Mouse (Mus musculus) heart, embryonic 12.5 days (tissue): Measurements from ENCODE around the gene Cnih2. TPM values are rescaled to one million over a fixed set of nuclear protein-coding genes. Genes with fewer than 3 reads are reported as not detected.
A peak's percentile ranks its signal among the peaks of the same experiment; 100 is the strongest.

Experiments
- ATAC-seq: fragments of 200-750 bp; cut with Nextera tagmentation; 2 replicates; pipeline ENCODE4 v1.8.0; 2017; ENCODE audit warnings: moderate TSS enrichment, moderate library complexity; ENCODE audit not compliant: insufficient number of reproducible peaks, low FRiP score
- H3K27ac ChIP-seq: fragments of 300-500 bp; sonication (generic); 2 replicates; pipeline ENCODE4 v1.5.1; 2016; ENCODE audit warnings: mild to moderate bottlenecking, moderate library complexity; ENCODE audit not compliant: poor library complexity, severe bottlenecking
- H3K27me3 ChIP-seq: fragments of 300-500 bp; sonication (generic); replicated peaks from 2 replicates; pipeline ENCODE4 v1.6.1; 2016; ENCODE audit warnings: mild to moderate bottlenecking, moderate library complexity
- H3K36me3 ChIP-seq: fragments of 300-500 bp; sonication (generic); 2 replicates; pipeline ENCODE4 v1.6.1; 2016; ENCODE audit warnings: mild to moderate bottlenecking, moderate library complexity
- H3K4me1 ChIP-seq: fragments of 300-500 bp; sonication (generic); replicated peaks from 2 replicates; pipeline ENCODE4 v1.6.1; 2016; ENCODE audit warnings: mild to moderate bottlenecking
- H3K4me2 ChIP-seq: fragments of 300-500 bp; sonication (generic); 2 replicates; pipeline ENCODE4 v1.6.1; 2016; ENCODE audit warnings: mild to moderate bottlenecking, moderate library complexity
- H3K4me3 ChIP-seq: fragments of 300-500 bp; sonication (generic); 2 replicates; pipeline ENCODE4 v1.5.1; 2016; ENCODE audit warnings: mild to moderate bottlenecking
- H3K9ac ChIP-seq: fragments of 300-500 bp; sonication (generic); 2 replicates; pipeline ENCODE4 v1.6.1; 2016; ENCODE audit warnings: mild to moderate bottlenecking, moderate library complexity
- H3K9me3 ChIP-seq: fragments of 300-500 bp; sonication (generic); replicated peaks from 2 replicates; pipeline ENCODE4 v1.6.1; 2016; ENCODE audit warnings: mild to moderate bottlenecking, moderate library complexity
- WGBS: fragments of 180-500 bp; shearing (Covaris S2); methylation state at CpG from one replicate; pipeline ENCODE4 v1.1.7; 2016; 5-methylcytosine and 5-hydroxymethylcytosine counted together
- polyA plus RNA-seq: library from polyadenylated mRNA; unstranded; fragments of >200 nt; fragmentation: Nextera tagmentation; extraction: Ambion mirVana; gene quantifications from 2 replicates; pipeline ENCODE4 v1.2.1, GENCODE M21; 2016

Cnih2 gene
- polyA plus RNA-seq, 1 experiment from 2014 or later: 5.9 TPM

GRCm38 (mm10) chr19:5053909-5054308, 44.4 kb downstream of the Cnih2 start:
- H3K4me1 ChIP-seq: peaks cover 49% of the 10 kb centered on the region
- H3K9ac ChIP-seq: no peak overlapping the region
- no peak overlapping the region for H3K27ac ChIP-seq
- peaks cover 33% of the 10 kb centered on the region for H3K27me3 ChIP-seq
- H3K36me3 ChIP-seq: peaks cover 14% of the 10 kb centered on the region
- no peak overlapping the region for H3K4me3 ChIP-seq
- H3K9me3 ChIP-seq: no peaks in the 10 kb centered on the region
- no peak for ATAC-seq
- WGBS: 18% methylated on average over 9 of the region's 9 CpGs
- H3K4me2 ChIP-seq: no peak overlapping the region

- Histone ChIP-seq H3K4me2 (peak overlapping the region; percentile 67), H3K9ac (no peak overlapping the region), H3K27me3 (peaks cover 33% of the 10 kb centered on the region), H3K4me3 (no peak overlapping the region), H3K4me1 (peaks cover 38% of the 10 kb centered on the region), H3K27ac (no peak overlapping the region), H3K36me3 (peaks cover 23% of the 10 kb centered on the region), H3K9me3 (no peaks in the 10 kb centered on the region)
- 63% methylated on average over 17 of the region's 17 CpGs for WGBS
- ATAC-seq: no peak
Observed at GRCm38 (mm10) chr19:5052853-5053252, 45.5 kb downstream of the Cnih2 start.

DNA sequence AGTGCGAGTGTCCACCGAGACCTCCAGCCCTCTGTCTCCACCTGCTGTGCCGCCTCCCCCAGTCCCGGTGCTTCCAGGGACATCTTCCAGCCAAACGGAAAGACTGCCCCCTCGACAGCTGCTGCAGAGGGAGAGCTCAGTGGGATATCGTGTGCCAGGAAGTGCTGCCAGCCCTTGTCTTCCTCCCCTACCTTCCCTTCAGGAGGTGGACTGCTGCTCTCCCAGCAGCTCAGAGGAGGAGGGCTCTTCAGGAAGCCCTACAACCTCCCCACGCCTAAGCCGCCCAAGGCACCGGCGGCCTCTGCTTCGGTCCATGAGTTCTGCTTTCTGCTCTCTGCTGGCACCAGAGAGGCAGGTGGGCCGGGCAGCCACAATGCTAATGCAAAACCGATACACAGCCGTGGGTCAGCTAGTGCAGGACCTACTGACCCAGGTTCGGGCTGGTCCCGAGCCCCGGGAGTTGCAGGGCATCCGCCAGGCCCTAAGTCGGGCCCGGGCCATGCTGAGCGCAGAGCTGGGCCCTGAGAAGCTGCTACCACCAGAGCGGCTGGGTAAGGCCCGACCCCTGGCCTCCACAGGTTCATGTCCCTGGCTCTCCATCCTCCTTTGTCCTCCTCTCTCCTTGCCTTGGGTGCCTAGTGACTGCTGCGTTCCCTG, 46.0 kb downstream of the Cnih2 start:
- no peak for ATAC-seq
- WGBS: 27% methylated on average over 25 of the region's 25 CpGs
- Histone ChIP-seq H3K4me2 (peak overlapping the region; percentile 67), H3K9ac (peak overlapping the region; percentile 44), H3K4me3 (peak overlapping the region; percentile 45), H3K36me3 (peaks cover 29% of the 10 kb centered on the region), H3K4me1 (peaks cover 38% of the 10 kb centered on the region), H3K9me3 (no peaks in the 10 kb centered on the region), H3K27ac (0 out of 2 replicates have a peak overlapping the region, but pooled peaks have one; percentile 42), H3K27me3 (peaks cover 33% of the 10 kb centered on the region)

DNA sequence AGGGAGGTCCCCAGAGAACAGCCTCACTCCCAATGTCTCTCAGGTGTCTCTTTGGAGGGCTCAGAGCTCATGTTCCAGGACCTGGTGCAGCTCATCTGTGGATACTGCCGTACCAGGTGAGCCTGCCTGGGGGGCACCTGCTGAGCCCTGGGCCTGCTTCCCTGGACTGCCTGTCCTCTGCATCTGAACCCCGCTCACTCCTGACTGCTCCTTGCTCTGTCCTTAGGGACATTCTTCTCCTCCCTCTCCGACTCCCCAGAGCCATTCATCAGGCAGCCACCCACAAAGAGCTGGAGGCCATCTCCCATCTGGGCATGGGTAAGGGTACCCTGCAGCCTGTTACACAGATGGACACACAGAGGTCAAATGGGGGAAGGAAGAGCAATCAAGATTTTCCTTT, 46.8 kb downstream of the Cnih2 start:
- Histone ChIP-seq H3K4me2 (peak overlapping the region; percentile 67), H3K9me3 (no peaks in the 10 kb centered on the region), H3K36me3 (peaks cover 36% of the 10 kb centered on the region), H3K27me3 (peaks cover 33% of the 10 kb centered on the region), H3K4me1 (peaks cover 38% of the 10 kb centered on the region), H3K4me3 (peak overlapping the region; percentile 45), H3K27ac (peak overlapping the region; percentile 42; the same call in 1 of the 2 replicates), H3K9ac (peak overlapping the region; percentile 66)
- WGBS: 58% methylated on average over 3 of the region's 3 CpGs
- no peak for ATAC-seq

GRCm38 (mm10) chr19:5051031-5051430, 47.3 kb downstream of the Cnih2 start:
- Histone ChIP-seq H3K4me1 (peaks cover 38% of the 10 kb centered on the region), H3K9me3 (no peaks in the 10 kb centered on the region), H3K27me3 (peaks cover 33% of the 10 kb centered on the region), H3K4me3 (peak overlapping the region; percentile 45), H3K4me2 (peak overlapping the region; percentile 67), H3K27ac (peak overlapping the region; percentile 42; the same call in 1 of the 2 replicates), H3K36me3 (peaks cover 41% of the 10 kb centered on the region), H3K9ac (peak overlapping the region; percentile 66)
- WGBS: 6% methylated on average over 17 of the region's 17 CpGs
- ATAC-seq: peak; percentile 20; the same call in 1 of the 2 replicates

DNA sequence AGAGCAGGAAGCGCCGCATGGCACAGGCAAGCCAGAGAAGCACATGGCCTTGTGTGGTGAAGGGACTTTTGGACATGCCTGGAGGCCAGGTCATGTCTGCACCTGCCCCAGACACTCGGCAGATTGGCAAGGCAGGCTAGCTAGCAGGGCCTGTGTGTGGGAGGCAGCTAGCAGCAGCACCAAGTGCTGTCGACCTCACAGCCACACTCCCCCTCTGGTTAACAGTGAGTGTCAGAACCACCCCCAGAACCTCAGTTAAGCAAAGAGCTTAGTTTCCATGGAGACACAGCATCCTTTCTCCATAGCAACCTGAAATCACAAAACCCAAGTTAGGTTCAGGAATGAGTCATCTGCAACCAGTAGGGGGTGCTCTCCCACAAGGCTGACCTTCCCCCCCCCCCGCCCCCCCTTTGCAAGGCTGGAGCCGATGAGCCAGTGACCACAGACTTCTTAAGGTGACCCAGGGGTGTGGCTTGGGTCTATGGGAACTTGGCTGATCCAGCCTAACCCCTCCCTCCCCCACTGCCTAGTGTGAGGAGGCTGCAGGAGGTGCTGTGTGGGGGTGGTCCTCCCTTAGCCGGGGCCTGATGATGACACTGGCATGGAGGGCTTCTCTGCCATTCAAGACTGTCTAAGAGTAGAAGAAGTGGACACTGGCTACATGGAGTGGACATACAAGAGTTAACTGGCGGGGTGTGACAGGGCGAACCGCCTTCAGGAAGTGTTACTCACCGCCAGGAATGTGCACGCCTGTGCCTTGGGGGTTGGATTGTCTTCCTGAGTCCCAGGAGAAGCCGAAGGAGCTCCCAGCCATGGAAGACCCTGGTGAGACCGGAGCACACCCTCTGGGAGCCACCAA, 48.0 kb downstream of the Cnih2 start, which contains the start of gene Rin1:
Gene Rin1 (plus strand): TSS at position 435 of the 859 bp plus-strand sequence.
- peak within 1 kb of the TSS; percentile 67 for H3K4me2 ChIP-seq
- WGBS: 19% methylated on average over 14 of the region's 14 CpGs
- peaks cover 38% of the 10 kb centered on the region for H3K4me1 ChIP-seq
- no peaks in the 10 kb centered on the region for H3K9me3 ChIP-seq
- H3K9ac ChIP-seq: peak within 1 kb of the TSS; percentile 66
- peak within 1 kb of the TSS; percentile 42; the same call in 1 of the 2 replicates for H3K27ac ChIP-seq
- ATAC-seq: peak; percentile 63
- H3K4me3 ChIP-seq: peak within 1 kb of the TSS; percentile 45
- peaks cover 33% of the 10 kb centered on the region for H3K27me3 ChIP-seq
- H3K36me3 ChIP-seq: peaks cover 46% of the 10 kb centered on the region

- no peak overlapping the region for H3K9ac ChIP-seq
- H3K27me3 ChIP-seq: peaks cover 27% of the 10 kb centered on the region
- no peaks in the 10 kb centered on the region for H3K9me3 ChIP-seq
- no peak for ATAC-seq
- no peak overlapping the region for H3K4me2 ChIP-seq
- WGBS: 82% methylated on average over 6 of the region's 6 CpGs
- H3K4me3 ChIP-seq: no peak overlapping the region
- peaks cover 46% of the 10 kb centered on the region for H3K36me3 ChIP-seq
- peaks cover 38% of the 10 kb centered on the region for H3K4me1 ChIP-seq
- H3K27ac ChIP-seq: no peak overlapping the region
Observed at GRCm38 (mm10) chr19:5049325-5049724, 49.0 kb downstream of the Cnih2 start.

- Histone ChIP-seq H3K4me2 (no peak overlapping the region), H3K27me3 (peaks cover 21% of the 10 kb centered on the region), H3K9ac (no peak overlapping the region), H3K27ac (no peak overlapping the region), H3K4me3 (no peak overlapping the region), H3K4me1 (peaks cover 38% of the 10 kb centered on the region), H3K9me3 (no peaks in the 10 kb centered on the region), H3K36me3 (peaks cover 49% of the 10 kb centered on the region)
- WGBS: 85% methylated on average over 14 of the region's 14 CpGs
- no peak for ATAC-seq
Observed at GRCm38 (mm10) chr19:5048138-5049056, 49.9 kb downstream of the Cnih2 start.

- 68% methylated on average over 4 of the region's 4 CpGs for WGBS
- Histone ChIP-seq H3K4me1 (peaks cover 23% of the 10 kb centered on the region), H3K27ac (no peak overlapping the region), H3K27me3 (no peaks in the 10 kb centered on the region), H3K36me3 (peaks cover 52% of the 10 kb centered on the region), H3K4me3 (no peak overlapping the region), H3K9me3 (no peaks in the 10 kb centered on the region), H3K4me2 (no peak overlapping the region), H3K9ac (no peak overlapping the region)
- no peak for ATAC-seq
Observed at GRCm38 (mm10) chr19:5045531-5045930, 52.8 kb downstream of the Cnih2 start.
